Mouse (Mus musculus): ENCODE results near the gene Pafah1b2.

The Pafah1b2 gene

GRCm38 (mm10) chr9:45981331-45981730 lies 31.2 kb downstream of the Pafah1b2 start:
- DNase-seq (ENCODE audit: low spot score in 2 of 2), result no peak

DNA sequence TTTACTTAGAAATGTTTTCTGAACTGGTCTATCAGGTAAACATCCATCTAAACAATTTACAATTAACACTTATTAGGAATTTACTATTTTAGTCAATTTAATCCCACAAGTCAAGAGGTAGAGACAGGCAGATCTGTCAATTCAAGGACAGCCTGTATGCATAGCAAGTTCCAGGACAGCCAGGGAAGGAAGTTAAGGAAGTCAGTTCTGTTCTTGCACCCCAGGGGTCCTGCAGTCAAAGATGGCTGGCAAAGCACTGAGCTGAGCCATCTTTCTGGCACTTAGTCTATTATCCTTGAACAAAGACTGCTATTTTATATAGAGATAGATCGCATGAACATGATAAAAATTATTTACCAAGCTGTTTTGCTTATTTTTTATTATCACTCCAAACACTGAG lies 31.9 kb downstream of the Pafah1b2 start:
- no peak for DNase-seq (ENCODE audit: low spot score in 2 of 2)

- DNase-seq (ENCODE audit: low spot score in 2 of 2), result no peak
Observed at GRCm38 (mm10) chr9:45979778-45980177, 32.7 kb downstream of the Pafah1b2 start.

GRCm38 (mm10) chr9:45976884-45977283 lies 35.6 kb downstream of the Pafah1b2 start:
- DNase-seq (ENCODE audit: low spot score in 2 of 2), result no peak

DNA sequence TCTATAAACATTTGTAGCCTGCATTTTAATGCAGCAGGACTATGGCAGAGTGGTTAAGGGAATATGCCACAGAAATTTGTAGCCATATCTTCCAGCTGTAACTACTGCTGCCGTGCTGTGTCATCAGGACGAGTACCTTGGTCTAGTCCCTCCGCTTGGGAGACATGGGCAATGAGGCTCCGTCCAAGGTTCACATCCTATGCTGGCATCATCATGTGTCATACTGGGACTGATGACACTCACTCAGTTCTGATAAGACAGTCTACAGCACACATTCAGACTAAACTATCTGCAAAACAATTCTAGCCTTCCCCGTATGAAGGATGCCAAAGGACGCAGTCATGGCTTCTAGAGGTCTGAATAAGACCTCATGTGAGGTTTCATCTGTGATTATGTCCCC lies 48.9 kb downstream of the Pafah1b2 start:
- DNase-seq (ENCODE audit: low spot score in 2 of 2), result no peak

DNA sequence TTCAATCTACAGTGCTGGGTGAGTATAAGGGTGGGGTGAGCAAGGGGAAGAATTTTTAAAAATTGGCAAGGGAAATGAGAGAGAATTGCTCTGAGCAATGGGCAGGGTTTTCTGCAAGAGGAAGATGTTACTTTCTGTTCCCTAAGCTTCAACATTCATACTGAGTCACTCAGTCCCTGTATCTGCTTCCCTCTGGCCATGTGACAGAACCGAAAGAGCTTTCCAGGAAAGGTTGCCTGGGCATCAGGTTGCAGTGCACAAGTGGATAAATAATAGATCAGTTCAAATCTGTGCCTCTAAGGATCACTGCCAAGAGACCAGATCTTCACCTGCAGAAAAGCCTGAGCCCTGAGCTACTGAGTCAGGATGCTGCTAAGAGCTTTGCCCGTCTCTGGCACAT lies 50.6 kb downstream of the Pafah1b2 start:
- peak in 1 of 2 experiments; percentile 24 for DNase-seq (ENCODE audit: low spot score in 2 of 2)

DNA sequence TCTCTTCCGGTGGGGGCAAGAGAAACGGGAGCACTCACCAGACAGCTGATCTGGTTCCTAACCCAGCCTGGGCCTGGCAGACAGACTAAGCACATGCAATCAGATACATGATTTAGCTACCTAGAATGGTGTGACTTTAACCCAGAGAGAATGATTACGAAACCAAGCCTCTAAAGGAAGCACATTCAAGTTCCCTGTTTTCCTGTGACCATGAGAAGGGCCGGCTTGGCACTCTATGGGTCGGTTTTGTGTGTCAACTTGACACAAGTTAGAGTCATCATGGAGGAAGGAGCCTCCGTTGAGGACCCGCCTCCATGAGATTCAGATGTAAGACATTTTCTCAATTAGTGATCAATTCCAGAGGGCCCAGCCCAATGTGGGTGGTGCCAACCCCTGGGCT lies 52.8 kb downstream of the Pafah1b2 start:
- DNase-seq (ENCODE audit: low spot score in 2 of 2), result peak in 1 of 2 experiments; percentile 24

GRCm38 (mm10) chr9:45958851-45959250 lies 53.6 kb downstream of the Pafah1b2 start:
- DNase-seq (ENCODE audit: low spot score in 2 of 2), result no peak

GRCm38 (mm10) chr9:45958023-45958670 lies 54.3 kb downstream of the Pafah1b2 start:
- no peak for DNase-seq (ENCODE audit: low spot score in 2 of 2)

GRCm38 (mm10) chr9:45955107-45955963 lies 57.2 kb downstream of the Pafah1b2 start, which contains the start of gene Sidt2:
TSS of gene Sidt2 (minus strand) at chr9:45955258.
- DNase-seq (ENCODE audit: low spot score in 2 of 2), result peak; percentile 89 to 90

GRCm38 (mm10) chr9:45954294-45955106 lies 58.0 kb downstream of the Pafah1b2 start:
- peak in 1 of 2 experiments; percentile 52 for DNase-seq (ENCODE audit: low spot score in 2 of 2)

DNA sequence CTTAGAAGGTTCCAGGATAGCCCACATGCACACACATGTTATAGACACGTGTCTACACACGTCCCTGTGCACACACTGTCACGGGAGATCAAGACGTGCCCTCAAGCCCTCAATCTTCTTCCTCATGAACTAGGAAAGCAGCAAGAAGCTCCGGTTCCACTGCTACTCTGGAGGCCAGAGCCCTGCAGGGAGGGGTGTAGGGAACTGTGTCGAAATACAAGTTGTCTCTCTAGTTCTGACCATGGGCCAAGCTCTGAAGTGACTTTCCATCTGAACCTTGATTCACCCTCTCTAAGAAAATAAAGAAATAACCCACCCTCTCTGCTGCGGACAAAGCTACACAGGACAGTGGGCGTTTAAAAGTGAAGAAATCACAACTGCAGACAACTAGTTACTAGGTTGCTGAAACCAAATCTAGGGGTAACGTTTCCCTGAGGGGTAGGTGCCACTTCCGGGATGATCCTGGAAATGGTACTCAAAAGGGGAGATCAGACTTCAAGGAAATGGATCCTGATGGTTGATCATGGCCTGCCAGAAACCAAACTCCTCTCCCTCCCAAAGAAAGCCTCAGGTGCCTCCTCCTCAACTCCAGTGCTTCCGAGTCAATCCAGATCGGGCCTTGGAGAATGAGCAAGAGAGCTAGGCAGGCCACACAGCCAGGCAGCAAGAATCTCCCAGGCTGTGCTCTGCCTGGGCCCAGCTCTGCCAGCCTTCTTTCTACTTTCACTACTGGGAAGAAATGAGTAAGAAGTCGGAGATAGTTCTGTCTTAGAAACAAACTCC lies 58.8 kb downstream of the Pafah1b2 start:
- no peak for DNase-seq (ENCODE audit: low spot score in 2 of 2)

GRCm38 (mm10) chr9:45952890-45953289 lies 59.6 kb downstream of the Pafah1b2 start:
- no peak for DNase-seq (ENCODE audit: low spot score in 2 of 2)

- DNase-seq (ENCODE audit: low spot score in 2 of 2), result no peak
Observed at GRCm38 (mm10) chr9:45952057-45952456, 60.4 kb downstream of the Pafah1b2 start.

DNA sequence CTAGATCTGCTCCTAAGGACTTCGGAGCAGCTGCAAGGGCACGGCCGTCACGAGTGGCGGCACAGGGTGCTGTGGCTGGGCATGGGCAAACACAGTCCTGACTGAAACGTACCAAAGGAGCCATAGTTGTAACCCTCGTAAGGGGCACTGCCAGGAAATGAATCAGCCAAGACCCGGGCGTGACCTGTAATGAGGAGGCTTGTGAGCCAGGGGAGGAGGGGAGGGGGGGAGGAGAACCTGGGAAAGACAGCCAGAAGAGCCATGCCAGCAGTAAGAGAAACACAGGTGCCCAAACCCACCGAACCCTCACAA lies 65.7 kb downstream of the Pafah1b2 start:
- DNase-seq (ENCODE audit: low spot score in 2 of 2), result no peak

DNA sequence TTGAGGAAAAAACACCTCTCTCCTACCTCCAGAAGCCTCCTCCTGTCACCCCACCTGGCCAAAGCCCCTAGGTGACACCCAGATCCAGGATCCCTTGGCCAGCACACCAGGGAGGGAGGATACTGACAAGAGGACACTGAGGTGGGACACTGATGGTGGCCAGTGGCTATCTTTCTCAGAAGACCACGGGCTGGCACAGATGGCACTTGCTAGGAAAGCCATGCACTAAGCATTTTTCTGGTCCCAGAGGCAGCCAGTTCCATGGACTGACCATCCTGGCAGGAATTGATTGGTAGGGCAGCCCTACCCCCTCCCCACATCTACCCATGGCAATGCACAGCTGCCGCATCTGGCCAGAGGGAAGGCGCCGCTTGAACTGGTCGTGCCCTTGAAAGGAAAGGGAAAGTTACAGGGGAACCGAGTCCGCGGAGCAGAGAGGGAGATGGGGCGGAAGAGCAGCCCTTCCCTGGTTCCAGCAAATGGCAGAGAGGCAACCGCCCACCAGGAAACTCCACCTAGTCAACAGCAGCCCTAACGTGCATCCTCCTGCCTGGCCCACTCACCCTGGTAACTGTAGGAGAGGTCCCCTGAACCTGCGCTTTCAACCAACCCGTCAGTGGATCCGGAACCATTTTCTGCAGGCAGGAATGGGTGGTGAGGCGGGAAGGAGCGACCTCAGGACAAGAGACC lies 66.2 kb downstream of the Pafah1b2 start:
- DNase-seq (ENCODE audit: low spot score in 2 of 2), result no peak

GRCm38 (mm10) chr9:45945721-45946120 lies 66.8 kb downstream of the Pafah1b2 start:
- DNase-seq (ENCODE audit: low spot score in 2 of 2), result no peak

GRCm38 (mm10) chr9:45944506-45945400 lies 67.7 kb downstream of the Pafah1b2 start:
- peak; percentile 82 to 84 for DNase-seq (ENCODE audit: low spot score in 2 of 2)

DNA sequence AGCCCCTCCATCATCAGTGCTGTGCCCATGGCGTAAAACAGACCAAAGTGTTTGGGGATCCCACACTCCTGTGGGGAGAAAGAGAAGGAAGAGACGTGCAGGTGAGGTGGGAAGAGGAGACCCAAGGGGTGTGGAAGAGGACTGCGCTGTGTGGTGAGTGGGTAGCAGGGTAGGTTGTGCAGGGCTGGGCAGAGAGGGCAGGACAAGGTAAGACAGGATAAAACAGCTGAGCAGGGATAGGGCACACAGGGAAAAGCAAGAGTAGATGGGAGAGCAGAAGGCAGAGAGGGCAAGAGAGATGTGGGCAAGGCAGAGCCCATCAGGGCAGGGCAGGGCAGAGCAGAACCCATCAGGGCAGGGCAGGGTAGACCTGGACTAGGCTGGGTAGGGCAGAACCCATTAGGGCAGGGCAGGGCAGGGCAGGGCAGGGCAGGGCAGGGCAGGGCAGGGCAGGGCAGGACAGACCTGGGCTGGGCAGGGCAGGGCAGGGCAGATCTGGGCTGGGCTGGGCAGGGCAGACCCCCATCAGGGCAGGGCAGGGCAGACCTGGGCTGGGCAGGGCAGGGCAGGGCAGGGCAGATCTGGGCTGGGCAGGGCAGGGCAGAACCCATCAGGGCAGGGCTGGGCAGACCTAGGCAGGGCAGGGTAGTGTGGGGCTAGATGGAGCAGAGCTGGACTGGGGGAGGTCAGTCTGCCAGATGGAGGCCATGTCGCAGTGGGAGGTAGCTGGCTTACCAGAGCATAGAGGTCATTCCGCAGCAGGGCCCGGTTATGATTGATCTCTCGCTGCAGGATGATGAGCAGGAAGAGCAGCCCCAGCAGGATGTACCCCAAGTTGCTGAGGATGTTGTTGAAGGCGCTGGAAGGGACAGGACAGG lies 68.6 kb downstream of the Pafah1b2 start:
- no peak for DNase-seq (ENCODE audit: low spot score in 2 of 2)
